Mouse (Mus musculus) thymus, adult 2 months (tissue): ENCODE data around the gene Gpr182. TPM values are rescaled to one million over a fixed set of nuclear protein-coding genes. Genes with fewer than 3 reads are reported as not detected.

Source experiments
- DNase-seq: peaks from one replicate; pipeline ENCODE4 v3.0.0; 2021
- H3K27ac ChIP-seq: fragments of 200-500 bp; 2 replicates; pipeline ENCODE4 v1.5.1; 2012; ENCODE audit warnings: low read length, control low read depth; ENCODE audit not compliant: control insufficient read depth, insufficient read depth
- H3K27me3 ChIP-seq: fragments of 200-500 bp; 2 replicates; pipeline ENCODE4 v1.6.1; 2012; ENCODE audit warnings: mild to moderate bottlenecking, low read length, moderate library complexity, mixed read lengths; ENCODE audit not compliant: control insufficient read depth, insufficient read depth
- H3K36me3 ChIP-seq: fragments of 200-500 bp; 2 replicates; pipeline ENCODE4 v1.6.1; 2012; ENCODE audit warnings: mild to moderate bottlenecking, low read length, moderate library complexity; ENCODE audit not compliant: control insufficient read depth, insufficient read depth
- H3K4me1 ChIP-seq: fragments of 200-500 bp; replicated peaks from 2 replicates; pipeline ENCODE4 v1.6.1; 2012; ENCODE audit warnings: low read length; ENCODE audit not compliant: control insufficient read depth, insufficient read depth
- H3K4me3 ChIP-seq: fragments of 200-500 bp; 2 replicates; pipeline ENCODE4 v1.5.1; 2012; ENCODE audit warnings: mild to moderate bottlenecking, low read length, control low read depth, moderate library complexity; ENCODE audit not compliant: control insufficient read depth, insufficient read depth
- CTCF ChIP-seq: fragments of 200-500 bp; IDR thresholded peaks from 2 replicates; pipeline ENCODE4 v1.5.1; 2012; ENCODE audit warnings: mild to moderate bottlenecking, control low read depth, low read length, moderate library complexity, borderline replicate concordance; ENCODE audit not compliant: control insufficient read depth, poor library complexity, insufficient read depth; ENCODE audit errors: extremely low read depth
- POLR2A ChIP-seq: fragments of 200-500 bp; IDR thresholded peaks from 2 replicates; pipeline ENCODE4 v1.6.1; 2012; ENCODE audit warnings: mild to moderate bottlenecking, low read length, control low read depth, moderate library complexity; ENCODE audit not compliant: control insufficient read depth, poor library complexity, insufficient read depth; ENCODE audit errors: extremely low read depth
- WGBS: fragments of 180-500 bp; shearing (Covaris S2); methylation state at CpG from one replicate; pipeline ENCODE4 v1.1.7; 2018; 5-methylcytosine and 5-hydroxymethylcytosine counted together
- polyA plus RNA-seq: library from polyadenylated mRNA; depleted of rRNA; stranded (reverse); fragments of >200 nt; gene quantifications from 2 replicates; pipeline ENCODE4 v1.2.3, GENCODE M21; 2012

Gpr182 gene
- polyA plus RNA-seq, 1 experiment: 2.3 TPM

DNA sequence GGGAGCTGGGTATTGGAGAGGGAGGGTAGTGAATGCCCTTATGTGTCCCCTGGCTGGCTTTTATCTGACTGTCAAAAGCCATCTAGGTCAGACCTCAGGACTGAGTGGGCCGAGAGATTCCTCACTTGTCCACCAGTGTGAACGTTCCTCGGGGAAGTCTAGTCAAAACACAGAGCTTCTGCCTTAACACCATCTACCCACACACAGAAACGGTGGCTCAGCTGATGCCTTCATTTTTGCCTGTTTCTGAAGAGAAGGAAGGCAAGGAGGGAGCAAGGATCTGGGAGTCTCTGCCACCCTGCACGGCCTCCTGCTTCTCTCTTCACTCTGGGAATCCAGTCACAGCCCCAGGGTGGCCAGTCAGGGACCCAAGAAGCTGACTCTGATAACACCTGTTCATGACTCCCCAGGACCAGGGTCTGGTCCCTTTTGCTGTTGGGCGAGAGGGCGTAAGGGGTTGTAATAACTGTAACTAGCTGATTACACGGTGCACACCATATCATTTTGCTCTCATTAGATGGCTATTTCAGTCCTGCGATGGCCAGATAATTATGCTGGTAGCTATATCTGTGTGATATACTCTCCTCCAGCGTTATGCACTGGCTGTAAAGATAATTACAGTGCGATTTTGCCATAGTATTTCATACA lies 21.1 kb downstream of the Gpr182 start:
- Histone ChIP-seq H3K27ac (no peak overlapping the region), H3K4me3 (no peak overlapping the region), H3K27me3 (no peaks in the 10 kb centered on the region), H3K36me3 (no peaks in the 10 kb centered on the region), H3K4me1 (no peaks in the 10 kb centered on the region)
- 84% methylated on average over 11 of the region's 11 CpGs for WGBS
- no peak for TF ChIP-seq CTCF
- no peak for TF ChIP-seq POLR2A
- DNase-seq: no peak

- Histone ChIP-seq H3K27ac (no peak overlapping the region), H3K4me3 (no peak overlapping the region), H3K36me3 (no peaks in the 10 kb centered on the region), H3K4me1 (no peaks in the 10 kb centered on the region), H3K27me3 (no peaks in the 10 kb centered on the region)
- no peak for DNase-seq
- TF ChIP-seq POLR2A (no peak), CTCF (no peak)
- WGBS: 82% methylated on average over 8 of the region's 8 CpGs
These were observed 23.1 kb downstream of the Gpr182 start for GRCm38 (mm10) chr10:127728437-127728836.

DNA sequence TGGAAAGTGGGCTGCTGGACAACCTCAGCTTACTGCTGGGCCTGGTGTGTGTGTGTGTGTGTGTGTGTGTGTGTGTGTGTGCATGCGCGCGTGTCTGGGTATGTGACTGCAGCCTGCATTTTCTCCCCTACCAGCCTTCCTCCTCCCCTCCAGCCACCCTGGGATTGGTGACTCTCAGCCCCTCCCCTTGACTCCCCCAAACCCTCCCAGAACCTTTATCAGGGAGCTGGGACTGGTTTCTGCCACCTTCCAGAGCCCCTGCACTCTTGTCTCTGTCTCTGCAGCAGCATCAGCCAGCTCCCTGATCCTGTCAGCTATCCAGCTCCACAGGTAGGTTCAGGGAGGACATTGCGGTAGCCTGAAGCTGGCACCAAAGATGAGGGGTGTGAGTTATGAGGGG lies 26.4 kb downstream of the Gpr182 start:
- Histone ChIP-seq H3K27me3 (no peaks in the 10 kb centered on the region; the same call in 1 of the 2 replicates), H3K36me3 (no peaks in the 10 kb centered on the region), H3K27ac (no peak overlapping the region), H3K4me3 (no peak overlapping the region), H3K4me1 (no peaks in the 10 kb centered on the region)
- WGBS: 94% methylated on average over 4 of the region's 4 CpGs
- DNase-seq: no peak
- TF ChIP-seq POLR2A: no peak
- no peak for TF ChIP-seq CTCF

DNA sequence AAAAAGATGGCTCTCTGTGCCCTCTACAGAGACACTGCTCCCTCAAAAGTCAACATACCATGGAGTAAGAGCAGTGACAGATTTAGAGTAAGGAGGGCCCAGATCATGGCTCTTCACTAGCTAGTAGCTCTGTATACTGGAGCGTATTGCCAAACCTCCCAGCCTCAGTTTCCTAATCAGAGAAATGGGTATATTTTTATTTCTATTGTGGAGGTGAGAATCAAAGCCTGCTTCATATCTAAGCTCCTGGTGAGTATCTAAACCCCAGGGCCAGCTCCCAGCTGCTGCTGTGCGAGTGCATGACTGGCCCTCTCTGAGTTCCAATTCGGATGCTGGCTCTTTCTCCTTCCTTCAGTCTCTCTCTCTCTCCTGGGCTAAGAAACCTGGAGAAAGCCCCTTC lies 27.4 kb downstream of the Gpr182 start, which contains the start of gene Tac2:
Gene Tac2 (plus strand): TSS at position 301 of the 400 bp plus-strand sequence.
- 92% methylated on average over 3 of the region's 3 CpGs for WGBS

DNA sequence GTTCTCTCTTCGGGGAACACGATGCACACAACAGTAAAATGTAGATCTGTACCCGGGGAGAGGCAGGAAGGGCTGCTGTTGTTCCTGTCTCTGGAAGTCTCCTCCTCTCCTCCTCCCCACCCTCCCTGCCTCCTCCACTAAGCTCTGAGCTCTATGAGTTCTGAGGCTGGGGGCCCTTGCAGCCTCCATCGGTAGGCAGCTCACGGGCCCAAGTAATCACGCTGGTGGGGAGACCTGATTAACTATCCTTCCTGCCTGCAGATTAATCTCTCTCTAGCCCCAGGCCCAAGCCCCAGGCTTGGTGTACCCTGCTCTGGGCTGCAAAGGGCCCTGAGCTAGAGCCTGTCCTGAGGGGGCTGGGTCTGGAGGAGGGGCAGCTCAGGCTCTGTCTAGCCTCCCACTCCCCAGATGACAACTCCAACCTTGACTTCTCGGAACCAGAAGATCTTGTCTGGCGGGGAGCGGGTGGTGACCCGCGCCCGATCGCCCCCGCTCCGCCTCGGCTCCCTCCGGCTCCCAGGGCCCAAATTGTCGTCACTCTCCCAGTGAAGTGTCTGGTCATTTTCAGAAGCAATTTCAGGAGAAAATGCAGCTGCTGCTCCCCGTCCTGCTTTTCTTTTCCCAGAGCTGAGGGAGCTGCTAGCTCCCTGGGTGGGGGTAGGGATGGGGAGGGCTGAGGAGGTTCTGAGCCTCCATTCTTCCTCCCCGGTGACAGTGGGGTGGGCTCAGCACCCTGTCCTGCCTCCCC lies 29.7 kb downstream of the Gpr182 start:
- DNase-seq: no peak
- 59% methylated on average over 20 of the region's 20 CpGs for WGBS
- H3K4me3 ChIP-seq: no peak overlapping the region
- H3K27me3 ChIP-seq: no peaks in the 10 kb centered on the region; the same call in 1 of the 2 replicates
- no peaks in the 10 kb centered on the region for H3K4me1 ChIP-seq
- H3K27ac ChIP-seq: no peak overlapping the region
- TF ChIP-seq POLR2A (no peak), CTCF (no peak)
- H3K36me3 ChIP-seq: no peaks in the 10 kb centered on the region

More for the DNA sequence above, 27.4 kb downstream of the Gpr182 start, which contains the start of gene Tac2:
- H3K4me1 ChIP-seq: no peaks in the 10 kb centered on the region
- H3K4me3 ChIP-seq: no peak within 1 kb of the TSS
- no peaks in the 10 kb centered on the region; the same call in 1 of the 2 replicates for H3K27me3 ChIP-seq
- no peak for DNase-seq
- no peak within 1 kb of the TSS for H3K27ac ChIP-seq
- no peaks in the 10 kb centered on the region for H3K36me3 ChIP-seq
- no peak for TF ChIP-seq CTCF
- TF ChIP-seq POLR2A: no peak

DNA sequence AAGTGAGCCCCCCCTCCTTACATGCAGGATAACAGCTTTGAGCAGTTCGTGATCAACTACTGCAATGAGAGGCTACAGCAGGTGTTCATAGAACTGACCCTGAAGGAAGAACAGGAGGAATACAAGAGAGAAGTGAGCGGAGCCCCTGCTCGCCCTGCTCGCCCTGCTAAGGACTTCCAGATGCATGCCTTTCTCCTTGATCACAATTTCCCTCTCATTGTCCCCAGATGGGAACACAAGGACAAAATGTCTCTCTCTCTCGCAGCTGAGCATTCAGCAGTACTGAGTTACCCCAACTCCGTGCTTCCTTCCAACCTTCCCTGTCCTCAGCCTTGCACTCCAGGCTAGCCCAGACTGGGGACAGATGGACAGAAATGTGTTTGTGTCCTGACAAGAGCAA lies 38.8 kb downstream of the Gpr182 start:
- 91% methylated on average over 6 of the region's 6 CpGs for WGBS
- no peak for TF ChIP-seq CTCF
- no peak for TF ChIP-seq POLR2A
- no peak for DNase-seq
- Histone ChIP-seq H3K27me3 (no peaks in the 10 kb centered on the region), H3K27ac (no peak overlapping the region), H3K36me3 (no peaks in the 10 kb centered on the region), H3K4me3 (no peak overlapping the region), H3K4me1 (no peaks in the 10 kb centered on the region)
